In the genomic region with DNA sequence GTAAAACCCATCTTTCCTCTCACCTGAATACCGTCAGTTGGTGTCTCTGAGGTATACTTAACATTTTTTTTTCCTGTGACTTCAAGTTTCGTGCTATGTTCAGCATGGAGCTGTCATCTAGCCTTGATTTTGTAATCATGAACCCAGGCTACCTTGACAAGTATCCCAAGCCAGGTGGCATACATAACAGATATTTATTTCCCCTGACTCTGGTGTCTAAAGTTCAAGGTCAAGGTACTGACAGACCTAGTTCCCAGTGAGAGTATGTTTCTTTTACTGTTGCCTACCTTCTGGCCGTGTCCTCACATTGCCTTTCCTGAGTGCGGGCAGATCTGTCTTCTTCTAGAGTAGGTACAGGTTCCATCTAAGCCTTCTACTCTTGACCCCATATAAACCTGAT, we compare ENCODE assay signal across 24 mouse cellular contexts.
"Had no signal": no experiment of that assay in that cellular context is flagged by ENCODE, and none has a peak within 500 bp of the region (broad histone marks: within the 10 kb centered on the region; RNA-seq: fewer than 3 reads in every experiment).

No protein-coding gene starts in this region.

- H3K4me2 ChIP-seq: forebrain, embryonic 15.5 days; heart, embryonic 11.5 days; heart, embryonic 15.5 days; hindbrain, embryonic 13.5 days; hindbrain, embryonic 15.5 days; limb, embryonic 13.5 days; limb, embryonic 15.5 days; liver, embryonic 11.5 days had no signal

- H3K9me3 ChIP-seq: forebrain, embryonic 15.5 days; heart, embryonic 15.5 days; hindbrain, embryonic 13.5 days; hindbrain, embryonic 15.5 days; limb, embryonic 13.5 days; limb, embryonic 15.5 days had no signal

- H3K4me3 ChIP-seq: forebrain, embryonic 15.5 days; heart, embryonic 15.5 days; hindbrain, embryonic 13.5 days; hindbrain, embryonic 15.5 days; limb, embryonic 13.5 days; limb, embryonic 15.5 days had no signal

- H3K9ac ChIP-seq: forebrain, embryonic 15.5 days; forebrain, postnatal 0 days; heart, embryonic 15.5 days; hindbrain, embryonic 13.5 days; hindbrain, embryonic 15.5 days; limb, embryonic 13.5 days; limb, embryonic 15.5 days; liver, embryonic 14.5 days had no signal

- DNase-seq: forebrain, postnatal 0 days; gastrocnemius, postnatal 14 days; gastrocnemius, postnatal 36 days; heart, adult 18-20 months; heart, postnatal 10 days; kidney, adult 11 months; kidney, adult 8-10 months; kidney, postnatal 10 days; kidney, postnatal 36 days; layer of hippocampus, adult 9-11 months; layer of hippocampus, postnatal 36 days; left cerebral cortex, postnatal 4 days; lung, adult 18-20 months had no signal

- H3K36me3 ChIP-seq: forebrain, embryonic 15.5 days; heart, embryonic 15.5 days; hindbrain, embryonic 13.5 days; hindbrain, embryonic 15.5 days; limb, embryonic 13.5 days; limb, embryonic 15.5 days had no signal

- ATAC-seq: forebrain, embryonic 15.5 days; forebrain, postnatal 0 days; hindbrain, postnatal 0 days; intestine, embryonic 16.5 days had no signal

- H3K27ac ChIP-seq: forebrain, embryonic 15.5 days; heart, embryonic 15.5 days; hindbrain, embryonic 13.5 days; hindbrain, embryonic 15.5 days; hindbrain, postnatal 0 days; limb, embryonic 13.5 days; limb, embryonic 15.5 days; liver, embryonic 14.5 days had no signal

- H3K27me3 ChIP-seq: forebrain, embryonic 15.5 days; heart, embryonic 15.5 days; hindbrain, embryonic 15.5 days; limb, embryonic 13.5 days; limb, embryonic 15.5 days had no signal
